Mouse (Mus musculus): ENCODE results near the gene Cd209a. TPM values are rescaled to one million over a fixed set of nuclear protein-coding genes. Genes with fewer than 3 reads are reported as not detected.
"Not testable (repeated sequence)": the region's sequence is repeated elsewhere in the genome, so short reads cannot be mapped to it uniquely, and the experiment has no call there.

Cd209a gene
- not detected in 2 replicates for polyA plus RNA-seq (2015; fragmentation: Nextera tagmentation; extraction: Ambion mirVana)

- Histone ChIP-seq H3K4me2 (ENCODE audit: low read length) (no peak within 1 kb of the TSS), H3K9ac (replicated peaks; ENCODE audit: low read depth, low read length) (no peak within 1 kb of the TSS), H3K4me1 (replicated peaks; ENCODE audit: control insufficient read depth, insufficient read depth, low read length) (no peaks in the 10 kb centered on the region), H3K9me3 (ENCODE audit: control insufficient read depth, low read length) (no peaks in the 10 kb centered on the region), H3K27ac (ENCODE audit: low read length) (no peak within 1 kb of the TSS), H3K4me3 (replicated peaks; ENCODE audit: low read length) (no peak within 1 kb of the TSS), H3K27me3 (replicated peaks; ENCODE audit: control insufficient read depth, insufficient read depth, low read length) (no peaks in the 10 kb centered on the region), H3K36me3 (ENCODE audit: control insufficient read depth, insufficient read depth) (no peaks in the 10 kb centered on the region)
- no peak for ATAC-seq
- WGBS, result 95% methylated on average over 4 of the region's 4 CpGs
Observed at GRCm38 (mm10) chr8:3748761-3749160, at the start of gene Cd209a. Gene Cd209a, minus strand, starts transcription at chr8:3748984.

GRCm38 (mm10) chr8:3768641-3769040, 19.9 kb upstream of the Cd209a start:
- WGBS, result 86% methylated on average over 5 of the region's 5 CpGs
- H3K4me1 ChIP-seq (replicated peaks; ENCODE audit: control insufficient read depth, insufficient read depth, low read length); H3K4me2 ChIP-seq (ENCODE audit: low read length); ATAC-seq; H3K9ac ChIP-seq (replicated peaks; ENCODE audit: low read depth, low read length); H3K27ac ChIP-seq (ENCODE audit: low read length); H3K4me3 ChIP-seq (replicated peaks; ENCODE audit: low read length); H3K36me3 ChIP-seq (ENCODE audit: control insufficient read depth, insufficient read depth); H3K27me3 ChIP-seq (replicated peaks; ENCODE audit: control insufficient read depth, insufficient read depth, low read length); H3K9me3 ChIP-seq (ENCODE audit: control insufficient read depth, low read length): not testable (repeated sequence)

- no peak overlapping the region for H3K4me2 ChIP-seq (ENCODE audit: low read length)
- H3K4me3 ChIP-seq (replicated peaks; ENCODE audit: low read length), result no peak overlapping the region
- 67% methylated on average over 18 of the region's 18 CpGs for WGBS
- H3K27ac ChIP-seq (ENCODE audit: low read length), result no peak overlapping the region
- peak; percentile 92 for ATAC-seq
- no peaks in the 10 kb centered on the region for H3K27me3 ChIP-seq (replicated peaks; ENCODE audit: control insufficient read depth, insufficient read depth, low read length)
- no peaks in the 10 kb centered on the region for H3K9me3 ChIP-seq (ENCODE audit: control insufficient read depth, low read length)
- no peaks in the 10 kb centered on the region for H3K4me1 ChIP-seq (replicated peaks; ENCODE audit: control insufficient read depth, insufficient read depth, low read length)
- H3K36me3 ChIP-seq (ENCODE audit: control insufficient read depth, insufficient read depth), result no peaks in the 10 kb centered on the region
- H3K9ac ChIP-seq (replicated peaks; ENCODE audit: low read depth, low read length), result no peak overlapping the region
Observed at GRCm38 (mm10) chr8:3754261-3754850, 5.6 kb upstream of the Cd209a start.

GRCm38 (mm10) chr8:3736947-3737346, 11.8 kb downstream of the Cd209a start:
- WGBS, result 92% methylated on average over 2 of the region's 2 CpGs
- no peak overlapping the region for H3K4me2 ChIP-seq (ENCODE audit: low read length)
- ATAC-seq, result no peak

GRCm38 (mm10) chr8:3735599-3735998, 13.2 kb downstream of the Cd209a start:
- WGBS, result 94% methylated on average over 2 of the region's 2 CpGs
- H3K27me3 ChIP-seq (replicated peaks; ENCODE audit: control insufficient read depth, insufficient read depth, low read length), result no peaks in the 10 kb centered on the region
- H3K4me2 ChIP-seq (ENCODE audit: low read length), result no peak overlapping the region

More at GRCm38 (mm10) chr8:3736947-3737346, 11.8 kb downstream of the Cd209a start:
- no peak overlapping the region for H3K9ac ChIP-seq (replicated peaks; ENCODE audit: low read depth, low read length)
- no peaks in the 10 kb centered on the region for H3K4me1 ChIP-seq (replicated peaks; ENCODE audit: control insufficient read depth, insufficient read depth, low read length)
- no peaks in the 10 kb centered on the region for H3K27me3 ChIP-seq (replicated peaks; ENCODE audit: control insufficient read depth, insufficient read depth, low read length)
- H3K27ac ChIP-seq (ENCODE audit: low read length), result no peak overlapping the region
- no peaks in the 10 kb centered on the region for H3K36me3 ChIP-seq (ENCODE audit: control insufficient read depth, insufficient read depth)
- no peak overlapping the region for H3K4me3 ChIP-seq (replicated peaks; ENCODE audit: low read length)
- H3K9me3 ChIP-seq (ENCODE audit: control insufficient read depth, low read length), result no peaks in the 10 kb centered on the region

GRCm38 (mm10) chr8:3734084-3734483, 14.7 kb downstream of the Cd209a start:
- 41% methylated on average over 1 of the region's 1 CpGs for WGBS
- Histone ChIP-seq H3K4me3 (replicated peaks; ENCODE audit: low read length) (no peak overlapping the region), H3K4me1 (replicated peaks; ENCODE audit: control insufficient read depth, insufficient read depth, low read length) (no peaks in the 10 kb centered on the region), H3K36me3 (ENCODE audit: control insufficient read depth, insufficient read depth) (no peaks in the 10 kb centered on the region), H3K27me3 (replicated peaks; ENCODE audit: control insufficient read depth, insufficient read depth, low read length) (no peaks in the 10 kb centered on the region), H3K9me3 (ENCODE audit: control insufficient read depth, low read length) (no peaks in the 10 kb centered on the region), H3K27ac (ENCODE audit: low read length) (no peak overlapping the region), H3K4me2 (ENCODE audit: low read length) (no peak overlapping the region), H3K9ac (replicated peaks; ENCODE audit: low read depth, low read length) (no peak overlapping the region)
- no peak for ATAC-seq

More at GRCm38 (mm10) chr8:3735599-3735998, 13.2 kb downstream of the Cd209a start:
- H3K4me1 ChIP-seq (replicated peaks; ENCODE audit: control insufficient read depth, insufficient read depth, low read length), result no peaks in the 10 kb centered on the region
- no peak overlapping the region for H3K9ac ChIP-seq (replicated peaks; ENCODE audit: low read depth, low read length)
- no peak overlapping the region for H3K27ac ChIP-seq (ENCODE audit: low read length)
- no peak overlapping the region for H3K4me3 ChIP-seq (replicated peaks; ENCODE audit: low read length)
- ATAC-seq, result no peak
- H3K36me3 ChIP-seq (ENCODE audit: control insufficient read depth, insufficient read depth), result no peaks in the 10 kb centered on the region
- H3K9me3 ChIP-seq (ENCODE audit: control insufficient read depth, low read length), result no peaks in the 10 kb centered on the region

GRCm38 (mm10) chr8:3721041-3721440, 27.7 kb downstream of the Cd209a start:
- 14% methylated on average over 1 of the region's 1 CpGs for WGBS
- H3K9me3 ChIP-seq (ENCODE audit: control insufficient read depth, low read length), result no peaks in the 10 kb centered on the region
- ATAC-seq, result no peak
- H3K36me3 ChIP-seq (ENCODE audit: control insufficient read depth, insufficient read depth), result no peaks in the 10 kb centered on the region
- H3K9ac ChIP-seq (replicated peaks; ENCODE audit: low read depth, low read length), result no peak overlapping the region
- no peaks in the 10 kb centered on the region; the same call in 1 of the 2 replicates for H3K4me1 ChIP-seq (replicated peaks; ENCODE audit: control insufficient read depth, insufficient read depth, low read length)
- H3K27ac ChIP-seq (ENCODE audit: low read length), result no peak overlapping the region
- no peak overlapping the region for H3K4me3 ChIP-seq (replicated peaks; ENCODE audit: low read length)
- no peak overlapping the region for H3K4me2 ChIP-seq (ENCODE audit: low read length)
- no peaks in the 10 kb centered on the region for H3K27me3 ChIP-seq (replicated peaks; ENCODE audit: control insufficient read depth, insufficient read depth, low read length)

GRCm38 (mm10) chr8:3720551-3720950, 28.2 kb downstream of the Cd209a start, which contains the start of gene Clec4g:
Gene Clec4g, minus strand, starts transcription at chr8:3720651.
- Histone ChIP-seq H3K27ac (ENCODE audit: low read length) (no peak within 1 kb of the TSS), H3K9me3 (ENCODE audit: control insufficient read depth, low read length) (no peaks in the 10 kb centered on the region), H3K27me3 (replicated peaks; ENCODE audit: control insufficient read depth, insufficient read depth, low read length) (no peaks in the 10 kb centered on the region), H3K4me1 (replicated peaks; ENCODE audit: control insufficient read depth, insufficient read depth, low read length) (no peaks in the 10 kb centered on the region; the same call in 1 of the 2 replicates), H3K9ac (replicated peaks; ENCODE audit: low read depth, low read length) (no peak within 1 kb of the TSS), H3K4me2 (ENCODE audit: low read length) (no peak within 1 kb of the TSS), H3K4me3 (replicated peaks; ENCODE audit: low read length) (no peak within 1 kb of the TSS), H3K36me3 (ENCODE audit: control insufficient read depth, insufficient read depth) (no peaks in the 10 kb centered on the region)
- ATAC-seq, result no peak
- WGBS, result 74% methylated on average over 5 of the region's 5 CpGs

GRCm38 (mm10) chr8:3718559-3718958, 30.2 kb downstream of the Cd209a start:
- H3K4me2 ChIP-seq (ENCODE audit: low read length), result no peak overlapping the region
- H3K27me3 ChIP-seq (replicated peaks; ENCODE audit: control insufficient read depth, insufficient read depth, low read length), result no peaks in the 10 kb centered on the region
- ATAC-seq, result no peak
- H3K27ac ChIP-seq (ENCODE audit: low read length), result no peak overlapping the region
- no peaks in the 10 kb centered on the region for H3K36me3 ChIP-seq (ENCODE audit: control insufficient read depth, insufficient read depth)
- no peaks in the 10 kb centered on the region; the same call in 1 of the 2 replicates for H3K4me1 ChIP-seq (replicated peaks; ENCODE audit: control insufficient read depth, insufficient read depth, low read length)
- no peak overlapping the region for H3K9ac ChIP-seq (replicated peaks; ENCODE audit: low read depth, low read length)
- no peaks in the 10 kb centered on the region for H3K9me3 ChIP-seq (ENCODE audit: control insufficient read depth, low read length)
- no peak overlapping the region for H3K4me3 ChIP-seq (replicated peaks; ENCODE audit: low read length)
- 19% methylated on average over 14 of the region's 14 CpGs for WGBS

Measured in forebrain, embryonic 16.5 days (tissue).